Mouse (Mus musculus) thymus, postnatal 10 days (tissue): ENCODE measurements around the gene Rhbdd2.
"Not testable (repeated sequence)": the region's sequence is repeated elsewhere in the genome, so short reads cannot be mapped to it uniquely, and the experiment has no call there.

Experiments
- DNase-seq, 2 experiments: peaks; one replicate each; pipeline ENCODE4 v3.0.0; 2021; ENCODE audit warnings: low spot score in 2 of 2

Gene Rhbdd2

DNA sequence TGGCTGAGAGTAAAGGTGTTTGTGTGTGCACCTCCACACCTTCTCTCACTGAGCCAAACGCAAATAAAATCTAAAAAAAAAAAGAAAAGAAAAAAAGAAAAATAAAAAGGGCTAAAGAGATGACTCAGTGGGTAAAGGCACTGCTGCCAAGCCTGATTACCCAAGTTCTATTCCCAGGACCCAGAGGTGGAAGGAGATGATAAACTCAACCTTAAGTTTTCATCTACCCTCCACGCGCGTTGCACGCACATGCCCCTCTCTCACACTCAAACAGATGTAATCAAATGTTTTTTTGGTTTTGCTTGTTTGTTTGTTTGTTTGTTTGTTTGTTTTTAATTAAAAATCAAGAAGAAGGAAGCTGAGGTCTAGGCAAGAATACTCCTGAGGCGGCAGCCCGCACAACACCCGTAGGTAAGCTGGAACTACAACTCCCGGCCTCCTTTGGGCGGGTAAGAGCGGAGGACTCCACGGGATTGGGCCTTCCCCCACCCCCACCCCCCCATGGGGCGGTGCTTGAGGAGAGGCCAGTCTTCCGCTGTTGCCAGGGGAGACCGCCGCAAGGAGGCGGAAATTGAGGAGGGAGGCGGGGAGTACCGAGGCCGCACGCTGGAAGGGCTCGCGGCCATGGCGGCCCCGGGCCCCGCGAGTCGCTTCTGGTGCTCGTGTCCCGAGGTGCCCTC, at the start of gene Rhbdd2:
TSS of gene Rhbdd2 (plus strand) at position 502 of the 680 bp plus-strand sequence.
- peak; percentile 96 to 97 for DNase-seq

DNA sequence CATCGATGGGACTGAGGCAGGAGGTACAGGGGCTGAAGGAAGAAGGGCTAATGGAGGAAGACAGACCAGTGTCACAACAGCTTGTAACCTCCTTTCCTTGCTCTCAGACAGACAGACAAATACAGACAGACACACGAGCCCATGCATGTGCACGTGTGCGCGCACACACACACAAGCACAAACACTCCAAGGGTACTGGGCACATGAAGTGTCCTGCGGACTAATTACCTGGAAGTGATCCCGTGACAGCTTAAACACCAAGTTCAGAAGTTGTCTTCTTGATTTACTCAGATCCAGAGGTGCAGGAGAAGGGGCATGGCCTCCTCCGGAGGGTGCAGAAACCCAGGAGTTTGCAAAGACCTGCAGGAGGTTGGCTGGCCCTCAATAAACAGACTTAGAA, 46.7 kb upstream of the Rhbdd2 start:
- DNase-seq, result no peak

DNA sequence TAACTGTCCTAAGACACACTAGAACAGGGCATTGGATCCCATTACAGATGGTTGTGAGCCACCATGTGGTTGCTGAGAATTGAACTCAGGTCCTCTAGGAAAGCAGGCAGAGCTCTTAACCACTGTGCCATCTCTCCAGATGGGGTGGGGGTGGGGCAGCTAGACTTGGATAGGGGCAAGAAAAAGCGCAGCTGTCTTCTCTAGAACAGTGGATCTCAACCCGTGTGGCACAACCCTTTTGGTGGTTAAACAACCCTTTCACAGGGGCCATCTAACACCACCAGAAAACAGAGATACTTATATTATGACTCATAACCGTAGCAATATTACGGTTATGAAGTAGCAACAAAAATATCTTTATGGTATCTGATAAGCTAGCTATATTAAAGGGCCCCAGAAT, 44.7 kb upstream of the Rhbdd2 start:
- no peak for DNase-seq

DNA sequence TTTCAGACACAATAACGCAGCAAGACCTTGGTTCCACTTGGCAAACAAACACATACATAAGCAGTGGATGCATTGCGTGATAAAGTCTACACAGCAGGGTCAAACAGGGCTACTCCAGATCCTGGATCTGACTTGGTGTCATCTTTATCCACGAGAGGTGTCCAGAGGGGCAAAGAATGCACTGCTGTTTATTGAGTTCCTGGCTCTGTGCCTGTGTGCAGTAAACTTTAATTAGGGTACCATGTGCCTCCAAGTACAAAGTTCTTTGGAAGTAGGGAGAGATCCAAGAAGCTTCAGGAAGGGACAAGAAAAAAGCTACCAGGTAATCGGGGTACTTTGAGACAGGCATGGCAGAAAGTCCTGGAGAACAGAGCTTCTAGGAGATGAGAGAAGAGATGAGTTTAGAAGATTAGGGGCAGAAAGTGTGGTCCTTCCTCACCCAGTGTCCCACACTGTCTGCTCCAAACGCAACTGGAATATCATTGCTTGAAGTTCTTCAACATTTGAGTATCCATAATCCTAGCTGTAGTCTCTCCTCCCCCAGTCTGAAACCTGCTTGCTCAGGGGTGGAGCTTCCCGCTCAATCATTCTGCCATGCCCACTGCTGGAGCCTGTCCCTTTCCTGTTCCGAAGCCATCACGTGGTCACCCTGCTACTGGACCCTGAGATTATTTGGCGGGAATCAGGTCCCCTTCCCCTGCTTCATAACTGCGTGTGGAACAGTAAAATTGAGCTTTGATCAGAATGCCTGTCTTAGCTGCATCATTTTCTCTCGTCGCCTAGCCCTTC, 42.2 kb upstream of the Rhbdd2 start:
- DNase-seq, result no peak

DNA sequence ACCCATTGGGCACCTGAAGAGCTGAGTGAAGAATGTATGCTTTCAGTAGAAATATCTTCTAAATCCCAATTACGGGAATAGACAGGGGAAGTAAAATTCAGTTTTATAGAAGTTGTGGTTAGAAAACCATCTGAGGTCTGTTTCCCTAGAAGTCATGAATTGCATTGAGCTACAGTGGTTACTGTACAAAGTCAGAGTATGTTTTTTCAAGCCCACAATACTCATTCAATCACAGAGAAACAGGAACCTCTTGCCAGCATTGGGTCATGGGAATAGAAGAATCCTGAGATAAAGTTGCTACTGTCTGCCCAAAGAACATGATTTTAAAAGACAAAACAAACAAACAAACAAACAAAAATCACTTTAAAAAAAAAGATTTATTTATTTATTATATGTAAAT, 27.8 kb upstream of the Rhbdd2 start:
- DNase-seq, result not testable (repeated sequence)

DNA sequence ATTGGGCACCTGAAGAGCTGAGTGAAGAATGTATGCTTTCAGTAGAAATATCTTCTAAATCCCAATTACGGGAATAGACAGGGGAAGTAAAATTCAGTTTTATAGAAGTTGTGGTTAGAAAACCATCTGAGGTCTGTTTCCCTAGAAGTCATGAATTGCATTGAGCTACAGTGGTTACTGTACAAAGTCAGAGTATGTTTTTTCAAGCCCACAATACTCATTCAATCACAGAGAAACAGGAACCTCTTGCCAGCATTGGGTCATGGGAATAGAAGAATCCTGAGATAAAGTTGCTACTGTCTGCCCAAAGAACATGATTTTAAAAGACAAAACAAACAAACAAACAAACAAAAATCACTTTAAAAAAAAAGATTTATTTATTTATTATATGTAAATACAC, 25.7 kb upstream of the Rhbdd2 start:
- not testable (repeated sequence) for DNase-seq

DNA sequence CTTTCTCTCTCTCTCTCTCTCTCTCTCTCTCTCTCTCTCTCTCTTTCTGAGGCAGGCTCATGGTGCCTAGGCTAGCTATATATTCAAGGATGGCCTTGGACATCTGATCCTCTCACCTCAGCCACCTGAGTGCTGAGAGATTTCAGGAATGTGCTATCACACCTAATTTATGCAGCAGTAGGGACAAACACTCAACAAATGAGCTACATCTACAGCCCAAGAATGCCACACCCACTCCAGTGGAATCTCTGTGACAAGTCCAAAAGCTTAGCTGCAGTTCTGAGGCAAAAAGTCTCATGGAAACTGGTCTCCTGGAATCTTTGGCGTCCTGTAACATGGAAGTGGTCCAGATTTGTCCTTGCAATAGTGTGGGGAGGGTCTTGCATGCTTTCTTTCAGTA, 24.8 kb upstream of the Rhbdd2 start:
- DNase-seq, result no peak

DNA sequence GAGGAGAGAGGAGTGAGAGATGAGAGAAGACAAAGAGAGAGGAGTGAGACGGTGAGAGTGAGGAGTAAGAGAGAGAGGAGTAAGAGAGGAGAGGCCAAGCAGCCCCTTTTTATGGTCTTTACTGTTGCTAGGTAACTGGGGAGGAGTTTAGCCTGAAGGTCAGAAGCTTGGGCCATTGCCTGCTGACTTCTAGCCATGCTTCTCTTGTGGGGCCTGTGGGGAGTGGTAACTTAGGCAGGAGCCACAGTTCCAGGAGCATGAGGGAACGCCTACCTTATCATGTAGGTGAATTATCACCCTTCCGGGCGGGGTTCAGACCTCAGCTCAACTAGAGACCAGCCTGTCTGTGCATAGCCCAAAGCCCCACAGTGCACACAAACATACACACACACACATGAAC, 22.6 kb upstream of the Rhbdd2 start:
- no peak for DNase-seq

DNA sequence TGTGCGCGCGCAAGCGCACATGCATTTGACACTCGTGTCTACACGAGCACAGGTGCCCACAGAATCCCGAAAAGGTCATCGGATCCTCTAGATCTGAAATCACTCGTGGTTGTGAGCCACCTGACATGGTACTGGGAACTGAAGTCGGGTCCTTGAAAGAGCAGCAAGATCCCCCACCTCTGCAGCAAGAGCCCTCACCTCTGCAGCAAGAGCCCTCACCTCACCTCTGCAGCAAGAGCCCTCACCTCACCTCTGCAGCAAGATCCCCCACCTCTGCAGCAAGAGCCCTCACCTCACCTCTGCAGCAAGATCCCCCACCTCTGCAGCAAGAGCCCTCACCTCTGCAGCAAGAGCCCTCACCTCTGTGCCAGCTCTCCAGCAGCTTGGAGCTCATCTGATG, 12.7 kb upstream of the Rhbdd2 start:
- DNase-seq, result not testable (repeated sequence)

DNA sequence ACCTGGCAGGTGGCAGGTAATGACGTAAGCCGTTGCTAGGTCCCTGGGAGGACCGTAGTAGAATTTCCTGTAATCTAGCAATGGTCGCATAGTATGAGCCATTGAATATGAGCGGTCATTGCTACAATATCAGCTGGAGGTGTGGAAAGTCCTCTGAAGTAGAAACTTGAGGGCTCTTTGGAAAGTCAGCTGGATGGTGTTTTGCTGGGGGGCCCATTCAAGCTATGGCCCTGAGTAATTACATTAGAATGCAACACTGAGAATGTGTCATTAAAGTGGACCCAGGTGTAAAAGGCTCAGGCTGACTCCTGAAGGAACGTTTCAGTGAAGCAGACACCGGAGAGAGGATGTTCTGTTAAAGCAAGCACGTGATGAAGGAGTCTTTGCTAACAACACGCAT, 11.9 kb upstream of the Rhbdd2 start:
- DNase-seq, result no peak

DNA sequence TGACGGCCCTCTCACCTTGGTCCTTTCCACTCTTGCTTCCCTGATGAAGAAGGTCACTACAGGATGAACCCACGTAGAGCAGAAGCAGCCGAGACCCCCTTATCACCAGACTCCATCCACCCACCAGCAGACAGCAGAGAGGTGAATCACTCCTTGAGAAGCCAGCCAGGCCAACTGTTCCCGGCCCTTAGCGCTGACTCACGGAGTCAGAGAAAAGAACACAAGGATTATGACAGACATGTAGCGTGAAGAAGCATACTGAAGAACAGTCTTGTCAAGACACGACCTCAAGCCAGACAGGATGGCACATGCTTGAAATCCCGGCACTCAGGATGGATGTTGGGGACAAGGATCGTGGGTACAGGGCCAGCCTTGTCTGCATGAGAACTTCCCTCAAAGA, 10.7 kb upstream of the Rhbdd2 start:
- no peak for DNase-seq

DNA sequence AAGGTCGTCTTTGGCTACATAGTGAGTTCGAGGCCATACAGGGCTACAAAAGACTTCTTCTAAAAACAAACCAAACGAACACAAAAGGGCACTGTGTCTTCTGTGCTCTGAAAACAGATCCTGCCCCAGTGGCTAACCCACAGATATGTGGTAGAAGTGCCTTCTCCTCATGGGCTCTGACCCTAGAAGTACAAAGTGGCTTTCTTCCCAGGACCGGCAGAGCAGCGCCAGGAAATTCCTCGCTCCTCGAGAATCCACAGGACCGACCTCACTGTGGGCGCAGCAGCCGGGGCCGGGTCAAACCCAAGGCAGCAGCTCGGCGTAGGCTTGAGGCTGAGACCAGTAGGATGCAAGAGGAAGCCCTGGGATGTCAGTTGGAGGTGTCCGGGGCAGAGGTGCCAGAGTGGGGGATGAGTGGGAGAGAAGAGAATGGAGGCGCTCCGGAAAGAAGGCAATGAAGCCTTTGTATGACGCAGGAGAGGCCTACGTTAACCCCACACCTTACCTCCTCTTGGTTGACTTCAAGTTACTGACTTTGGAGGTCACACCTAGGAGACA, 9.3 kb upstream of the Rhbdd2 start:
- no peak for DNase-seq

DNA sequence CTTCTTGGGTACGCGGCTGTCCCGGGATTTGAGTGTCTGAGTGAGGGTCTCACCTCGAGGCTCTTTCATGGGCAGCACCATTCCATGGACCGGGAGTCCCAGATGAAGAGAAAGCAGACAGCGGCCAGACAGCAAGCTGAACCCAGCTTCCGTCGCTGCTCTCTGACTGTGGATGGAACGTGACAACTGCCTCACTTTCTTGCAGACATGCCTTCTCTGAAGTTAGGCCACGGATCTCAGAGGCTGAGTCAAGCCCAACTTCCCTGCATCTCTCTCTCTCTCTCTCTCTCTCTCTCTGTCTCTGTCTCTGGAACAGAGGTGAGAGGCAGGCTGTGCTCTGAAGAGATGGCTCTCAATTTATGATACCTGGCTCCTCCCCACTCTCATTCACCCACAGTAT, 3.5 kb upstream of the Rhbdd2 start:
- no peak for DNase-seq

DNA sequence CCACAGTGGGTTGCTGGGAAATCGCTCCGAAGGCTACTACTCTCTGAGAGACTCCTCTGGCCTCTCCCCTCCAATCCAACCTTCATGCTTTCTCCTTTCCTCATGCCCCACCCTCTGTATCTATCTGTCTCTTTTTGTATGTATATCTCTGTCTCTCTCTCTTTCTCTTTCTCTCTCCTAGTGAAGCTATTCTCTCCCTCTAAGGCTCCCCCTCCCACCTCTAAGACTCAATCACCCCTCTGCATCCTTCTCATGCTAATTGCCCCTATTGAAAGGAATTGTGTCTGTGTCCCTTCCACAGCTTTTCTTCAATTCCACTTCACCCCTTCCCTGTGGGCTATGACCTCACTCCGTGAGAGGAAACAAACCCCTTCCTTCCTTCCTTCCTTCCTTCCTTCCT, 3.0 kb upstream of the Rhbdd2 start:
- DNase-seq, result no peak

DNA sequence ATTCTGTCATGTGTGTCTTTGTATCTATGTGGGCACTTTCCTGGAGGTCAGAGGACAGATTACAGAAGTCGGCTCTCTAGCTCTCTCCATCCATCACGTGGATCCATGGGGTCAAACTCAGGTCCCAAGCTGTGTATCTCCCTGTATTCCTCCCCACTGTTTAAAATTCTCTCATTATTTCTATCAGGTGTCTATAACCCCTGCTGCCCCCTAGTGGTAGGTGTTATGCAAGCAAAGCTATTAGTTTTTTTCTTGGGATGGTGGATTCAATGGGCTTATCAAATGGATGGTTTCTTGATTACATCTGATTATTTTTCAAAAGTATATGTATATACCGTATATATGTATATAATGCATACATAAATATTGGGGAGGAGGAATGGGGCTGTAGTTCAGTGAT, 1.8 kb upstream of the Rhbdd2 start:
- peak; percentile 32 to 80 for DNase-seq

DNA sequence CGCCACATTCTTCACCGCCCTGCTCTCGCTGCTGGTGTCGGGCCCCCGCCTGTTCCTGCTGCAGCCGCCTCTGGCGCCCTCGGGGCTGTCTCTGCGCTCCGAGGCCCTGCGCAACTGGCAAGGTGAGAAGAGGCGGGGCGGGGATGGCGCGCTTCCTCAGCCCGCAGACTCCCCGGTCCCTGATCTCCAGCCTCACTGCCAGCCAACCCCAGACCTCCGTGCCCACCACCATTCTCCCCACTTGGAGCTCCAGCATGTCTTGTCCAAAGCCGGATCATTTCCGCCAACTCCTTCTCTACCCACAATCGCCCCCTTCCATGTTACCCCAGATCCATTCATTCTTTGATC, 353 bp downstream of the Rhbdd2 start:
- DNase-seq, result no peak

DNA sequence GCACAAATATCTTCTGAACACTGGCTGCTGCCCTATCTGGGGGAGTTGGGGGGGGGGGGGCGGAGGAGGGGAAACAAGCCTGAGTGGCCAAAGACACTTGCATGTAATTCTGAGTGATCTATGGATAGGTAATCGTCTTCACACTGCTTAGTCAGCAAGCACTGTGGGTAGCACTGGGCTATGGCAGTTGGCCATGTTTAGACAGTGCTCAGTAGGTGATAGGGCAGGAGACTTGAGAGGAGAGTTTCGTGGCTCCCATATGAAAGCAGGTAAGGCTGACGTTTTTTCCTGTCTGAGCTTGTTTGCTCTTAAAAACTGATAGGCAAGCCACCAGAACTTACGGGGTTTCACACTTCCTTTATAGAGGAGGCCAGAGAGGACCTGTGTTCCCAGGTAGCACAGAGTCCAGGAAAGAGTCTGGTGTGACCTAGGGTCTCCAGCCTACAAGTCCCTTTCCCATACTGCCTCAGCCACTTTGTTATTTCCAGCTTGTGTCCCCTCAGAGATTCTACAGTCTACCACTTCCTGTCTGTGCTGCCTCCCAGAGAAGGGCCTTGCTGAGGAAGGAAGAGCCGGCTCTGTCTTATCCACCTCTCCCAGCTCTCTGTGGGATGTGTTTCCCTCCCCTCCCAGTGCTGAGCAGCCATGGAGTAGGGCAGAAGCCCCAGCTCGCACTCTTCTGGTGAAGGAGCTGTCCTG, 7.5 kb downstream of the Rhbdd2 start:
- DNase-seq, result no peak

DNA sequence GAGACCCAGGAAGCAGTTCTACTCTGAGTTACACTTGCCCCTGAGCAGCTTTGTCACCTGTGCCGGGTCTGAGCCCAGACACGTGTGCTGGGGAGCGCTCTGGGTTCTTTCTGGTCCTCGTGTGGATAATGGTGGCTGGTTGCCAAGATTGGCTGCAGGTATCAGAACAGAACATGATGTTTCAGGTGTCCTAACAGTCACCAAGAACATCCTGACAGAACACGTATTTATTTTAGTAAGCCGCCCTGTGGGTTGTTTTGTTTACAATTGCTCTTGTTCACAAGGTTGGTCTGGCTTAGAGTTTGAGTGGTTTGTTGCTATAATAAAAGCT, 8.0 kb downstream of the Rhbdd2 start:
- no peak for DNase-seq

DNA sequence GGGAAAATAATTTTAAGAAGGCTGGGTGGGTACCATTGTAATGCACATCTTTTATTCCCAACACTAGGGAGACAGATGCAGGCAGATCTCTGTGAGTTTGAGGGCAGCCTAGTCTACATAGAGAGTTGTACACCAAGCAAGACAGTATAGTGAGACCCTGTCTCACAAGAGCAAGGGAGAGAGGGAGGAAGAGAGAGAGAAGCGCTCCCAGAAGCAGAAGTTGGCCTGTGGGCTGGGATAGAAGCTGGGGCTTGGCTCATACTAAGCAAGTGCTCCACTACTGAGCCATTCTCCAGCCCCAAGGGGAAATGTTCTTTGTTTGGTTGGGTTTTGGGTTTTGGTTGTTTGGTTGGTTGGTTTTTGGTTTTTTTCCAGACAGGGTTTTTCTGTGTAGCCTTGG, 8.6 kb downstream of the Rhbdd2 start:
- no peak for DNase-seq

DNA sequence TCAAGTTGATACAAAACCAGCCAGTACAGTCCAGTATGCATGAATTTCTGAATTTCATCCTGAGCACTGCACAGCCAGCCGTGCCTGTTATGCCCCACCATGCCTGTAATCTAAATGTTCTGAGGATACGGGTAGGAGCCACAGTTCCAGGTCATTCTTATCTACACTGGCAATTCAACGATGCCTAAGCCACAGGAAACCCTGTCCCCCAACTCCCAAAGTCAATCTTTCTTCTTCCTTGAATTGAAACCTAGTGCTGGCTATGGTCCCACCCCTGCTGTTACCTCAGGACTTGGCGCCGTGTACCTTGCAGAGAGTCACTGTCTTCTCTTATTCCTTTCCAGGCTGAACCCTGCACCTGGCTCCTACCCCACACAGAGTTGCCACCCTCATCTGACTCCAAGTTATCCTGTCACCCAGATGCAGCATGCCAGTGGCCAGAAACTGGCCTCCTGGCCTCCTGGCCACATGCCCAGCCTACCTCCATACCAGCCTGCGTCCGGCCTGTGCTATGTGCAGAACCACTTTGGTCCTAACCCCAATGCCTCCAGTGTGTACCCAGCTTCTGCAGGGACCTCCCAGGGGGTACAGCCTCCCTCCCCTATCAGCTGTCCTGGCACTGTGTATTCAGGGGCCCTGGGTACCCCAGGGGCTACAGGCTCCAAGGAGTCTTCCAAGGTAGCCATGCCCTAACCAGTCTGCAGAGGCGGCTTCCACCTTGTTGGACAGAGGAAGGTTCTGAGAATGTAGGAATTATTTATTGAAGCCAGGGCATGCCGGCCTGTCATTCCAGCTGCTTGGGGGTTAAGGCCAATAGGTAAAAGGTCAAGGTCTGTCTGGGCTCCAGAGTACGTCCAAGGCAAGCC, 10.5 kb downstream of the Rhbdd2 start:
- no peak for DNase-seq

DNA sequence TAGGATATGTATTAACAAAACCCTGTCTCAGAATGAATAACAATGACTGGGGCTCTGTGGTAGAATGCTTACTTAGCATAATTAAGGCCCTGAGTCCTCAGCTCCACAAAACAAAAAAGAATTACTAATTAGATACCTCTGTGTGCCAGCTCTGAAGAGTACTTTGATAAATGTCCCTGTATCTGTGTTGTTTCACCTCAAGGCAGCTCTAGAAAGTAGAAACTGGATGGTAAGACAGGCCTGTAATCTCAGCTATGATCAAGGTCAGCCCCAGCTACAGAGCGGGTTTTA, 11.1 kb downstream of the Rhbdd2 start:
- no peak for DNase-seq

DNA sequence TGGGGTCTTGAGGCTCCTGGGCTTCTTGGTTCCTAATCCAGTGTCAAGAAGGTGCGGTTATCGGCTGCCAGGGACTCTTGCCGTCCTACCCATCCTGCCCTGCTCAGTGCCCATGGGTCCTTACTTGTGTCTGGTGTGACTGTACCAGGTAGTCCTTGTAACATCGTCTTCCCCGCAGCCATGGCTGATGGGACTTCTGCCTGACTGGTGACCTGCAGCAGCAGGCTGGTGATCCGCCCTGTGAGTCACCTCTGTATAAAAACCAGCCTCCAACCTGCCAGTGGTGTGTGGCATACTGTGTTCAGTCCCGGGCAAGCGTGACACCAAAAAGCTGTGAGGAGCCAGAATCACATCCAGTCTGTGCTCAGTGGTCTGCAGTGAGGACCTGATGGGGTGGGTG, 11.5 kb downstream of the Rhbdd2 start:
- DNase-seq, result no peak
